Comparison of ENCODE assay signal across 7 mouse cellular contexts in genomic region chr8:50915876-50916732, GRCm38 (mm10).
DNase-seq lines count a peak whose midpoint lies in the region; ATAC-seq and TF ChIP-seq lines count a peak whose summit lies in the region.

No protein-coding gene starts in this region.

- no peak overlapping the region for H3K27ac ChIP-seq in forebrain, embryonic 11.5 days (ENCODE audit: low read depth, low read length)
- no peak overlapping the region for H3K27ac ChIP-seq in hindbrain, embryonic 11.5 days (ENCODE audit: low read depth, low read length)
- no peak overlapping the region for H3K27ac ChIP-seq in limb, embryonic 11.5 days (replicated peaks; ENCODE audit: low read depth, low read length)
- H3K27ac ChIP-seq in olfactory bulb, adult 2 months (ENCODE audit: insufficient read depth, low read depth, low read length) = peak overlapping the region; percentile 53
- H3K27ac ChIP-seq in thymus, adult 2 months (ENCODE audit: control insufficient read depth, insufficient read depth, low read length) = no peak overlapping the region

- no peak; the same call in 1 of the 2 replicates for TF ChIP-seq POLR2A in olfactory bulb, adult 2 months (IDR thresholded peaks at IDR 0.05; ENCODE audit: insufficient read depth, low read depth, low read length)
- no peak for TF ChIP-seq POLR2A in thymus, adult 2 months (IDR thresholded peaks at IDR 0.05; ENCODE audit: control insufficient read depth, extremely low read depth, insufficient read depth, low read length, poor library complexity)

- peaks cover 3% of the 10 kb centered on the region for H3K4me1 ChIP-seq in forebrain, embryonic 11.5 days (replicated peaks; ENCODE audit: control insufficient read depth, insufficient read depth, low read length)
- no peaks in the 10 kb centered on the region for H3K4me1 ChIP-seq in hindbrain, embryonic 11.5 days (replicated peaks; ENCODE audit: control insufficient read depth, insufficient read depth, low read length)
- H3K4me1 ChIP-seq in limb, embryonic 11.5 days (ENCODE audit: control insufficient read depth, insufficient read depth, low read length) = 0 out of 2 replicates have a peak, but pooled peaks cover 2% of the 10 kb centered on the region
- no peaks in the 10 kb centered on the region for H3K4me1 ChIP-seq in olfactory bulb, adult 2 months (ENCODE audit: control insufficient read depth, insufficient read depth, low read length)
- no peaks in the 10 kb centered on the region for H3K4me1 ChIP-seq in thymus, adult 2 months (replicated peaks; ENCODE audit: control insufficient read depth, insufficient read depth, low read length)

- TF ChIP-seq CTCF in olfactory bulb, adult 2 months (IDR thresholded peaks at IDR 0.05; ENCODE audit: insufficient read depth, low read depth, low read length) = no peak
- TF ChIP-seq CTCF in thymus, adult 2 months (IDR thresholded peaks at IDR 0.05; ENCODE audit: borderline replicate concordance, control insufficient read depth, extremely low read depth, insufficient read depth, low read length, poor library complexity) = no peak

- under 1% methylated on average over 54 of the region's 56 CpGs for WGBS in forebrain, embryonic 11.5 days
- WGBS in hindbrain, embryonic 11.5 days = under 1% methylated on average over 47 of the region's 56 CpGs
- WGBS in limb, embryonic 11.5 days = under 1% methylated on average over 50 of the region's 56 CpGs
- WGBS in olfactory bulb, adult 2 months = under 1% methylated on average over 55 of the region's 56 CpGs
- 4% methylated on average over 56 of the region's 56 CpGs for WGBS in thymus, adult 2 months

- peaks cover 6% of the 10 kb centered on the region for H3K27me3 ChIP-seq in forebrain, embryonic 11.5 days (ENCODE audit: control insufficient read depth, insufficient read depth, low read length)
- no peaks in the 10 kb centered on the region for H3K27me3 ChIP-seq in hindbrain, embryonic 11.5 days (ENCODE audit: control insufficient read depth, insufficient read depth, low read length)
- H3K27me3 ChIP-seq in limb, embryonic 11.5 days (ENCODE audit: control insufficient read depth, insufficient read depth, low read length) = peaks cover 13% of the 10 kb centered on the region
- no peaks in the 10 kb centered on the region for H3K27me3 ChIP-seq in thymus, adult 2 months (ENCODE audit: control insufficient read depth, insufficient read depth, low read length)

- peak overlapping the region; percentile 98 for H3K4me2 ChIP-seq in forebrain, embryonic 11.5 days (ENCODE audit: low read depth, low read length, severe bottlenecking)
- H3K4me2 ChIP-seq in hindbrain, embryonic 11.5 days (replicated peaks; ENCODE audit: low read depth, low read length) = peak overlapping the region; percentile 96
- H3K4me2 ChIP-seq in limb, embryonic 11.5 days (ENCODE audit: low read depth, severe bottlenecking) = peak overlapping the region; percentile 99

- peak overlapping the region; percentile 59 for H3K4me3 ChIP-seq in forebrain, embryonic 11.5 days (ENCODE audit: low read depth, low read length)
- H3K4me3 ChIP-seq in hindbrain, embryonic 11.5 days (ENCODE audit: low read depth, low read length) = peak overlapping the region; percentile 70
- H3K4me3 ChIP-seq in limb, embryonic 11.5 days (ENCODE audit: low read depth, low read length) = peak overlapping the region; percentile 47
- peak overlapping the region; percentile 84 for H3K4me3 ChIP-seq in olfactory bulb, adult 2 months (ENCODE audit: insufficient read depth, low read depth, low read length)
- H3K4me3 ChIP-seq in thymus, adult 2 months (ENCODE audit: control insufficient read depth, insufficient read depth, low read length) = no peak overlapping the region

- ATAC-seq in forebrain, embryonic 11.5 days (replicated peaks; ENCODE audit: low FRiP score) = peak; percentile 80
- ATAC-seq in hindbrain, embryonic 11.5 days (ENCODE audit: low FRiP score) = peak; percentile 88
- ATAC-seq in limb, embryonic 11.5 days (ENCODE audit: insufficient number of reproducible peaks, low FRiP score, low TSS enrichment, low read depth) = peak; percentile 67

- H3K36me3 ChIP-seq in forebrain, embryonic 11.5 days (ENCODE audit: control insufficient read depth, insufficient read depth, low read length) = no peaks in the 10 kb centered on the region
- H3K36me3 ChIP-seq in hindbrain, embryonic 11.5 days (ENCODE audit: control insufficient read depth, insufficient read depth, low read length) = no peaks in the 10 kb centered on the region
- no peaks in the 10 kb centered on the region for H3K36me3 ChIP-seq in limb, embryonic 11.5 days (ENCODE audit: control insufficient read depth, insufficient read depth, low read length)
- no peaks in the 10 kb centered on the region for H3K36me3 ChIP-seq in thymus, adult 2 months (ENCODE audit: control insufficient read depth, insufficient read depth, low read length)

- H3K9ac ChIP-seq in forebrain, embryonic 11.5 days (ENCODE audit: low read length) = peak overlapping the region; percentile 59
- peak overlapping the region; percentile 48 for H3K9ac ChIP-seq in hindbrain, embryonic 11.5 days (ENCODE audit: low read depth, low read length)
- peak overlapping the region; percentile 51 for H3K9ac ChIP-seq in limb, embryonic 11.5 days (ENCODE audit: low read length)

- DNase-seq in Muller cell, postnatal 12 days (ENCODE audit: inconsistent ontology term) = peak; percentile 61
- peak; percentile 69 for DNase-seq in brain, adult 2 months (ENCODE audit: low read depth, low spot score)
- DNase-seq in forebrain, embryonic 11.5 days (ENCODE audit: low spot score) = peak; percentile 77
- DNase-seq in hindbrain, embryonic 11.5 days (ENCODE audit: low spot score) = peak; percentile 71
- peak; percentile 58 for DNase-seq in limb, embryonic 11.5 days (ENCODE audit: low spot score)
- no peak for DNase-seq in thymus, adult 2 months

- no peaks in the 10 kb centered on the region for H3K9me3 ChIP-seq in forebrain, embryonic 11.5 days (ENCODE audit: control insufficient read depth, low read length)
- H3K9me3 ChIP-seq in hindbrain, embryonic 11.5 days (ENCODE audit: control insufficient read depth, low read length) = no peaks in the 10 kb centered on the region
- no peaks in the 10 kb centered on the region for H3K9me3 ChIP-seq in limb, embryonic 11.5 days (ENCODE audit: control insufficient read depth, low read length)
